Comparison of ENCODE assay signal across 22 mouse cellular contexts in the genomic region with DNA sequence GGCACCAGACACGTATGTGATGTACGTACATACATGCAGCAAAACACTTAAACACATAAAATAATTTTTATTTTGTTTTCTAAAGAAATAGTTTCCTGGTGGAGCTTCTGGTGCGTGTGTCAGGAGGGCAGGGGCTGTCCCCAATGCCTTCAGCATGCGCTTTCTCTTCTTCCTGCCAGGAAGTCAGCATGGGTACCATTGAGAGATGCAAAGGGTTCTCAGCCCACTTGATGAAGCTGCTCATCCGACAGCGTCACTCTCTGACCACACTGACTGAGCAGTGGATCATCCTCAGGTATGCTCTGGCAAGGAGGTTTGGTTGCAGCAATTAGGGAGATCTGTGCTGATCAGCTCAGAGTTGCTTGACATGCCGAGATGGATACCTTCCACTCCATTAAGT. TPM values are rescaled to one million over a fixed set of nuclear protein-coding genes. Genes with fewer than 3 reads are reported as not detected.
DNase-seq lines count a peak whose midpoint lies in the region; ATAC-seq and TF ChIP-seq lines count a peak whose summit lies in the region.
"Had no signal": no experiment of that assay in that cellular context is flagged by ENCODE, and none has a peak within 500 bp of the region (broad histone marks: within the 10 kb centered on the region; RNA-seq: fewer than 3 reads in every experiment).

No protein-coding gene starts in this region.

- WGBS in spleen, adult 2 months, result 80% methylated on average over 7 of the region's 7 CpGs

- no peak overlapping the region for H3K4me3 ChIP-seq in spleen, adult 2 months (ENCODE audit: extremely low read depth, insufficient read depth, insufficient read length)
- H3K4me3 ChIP-seq: embryonic facial prominence, embryonic 12.5 days; embryonic facial prominence, embryonic 15.5 days; heart, embryonic 10.5 days; hindbrain, embryonic 12.5 days; hindbrain, embryonic 15.5 days had no signal

- peaks cover 34% of the 10 kb centered on the region for H3K36me3 ChIP-seq in spleen, adult 2 months (ENCODE audit: control insufficient read depth, insufficient read depth, low read length)

- no peak for DNase-seq in spleen, adult 2 months (ENCODE audit: low read depth in 1 of 2, low spot score in 2 of 2)
- no peak for DNase-seq in spleen, adult 18-20 months
- DNase-seq in induced T-regulatory cell, adult 2 months (ENCODE audit: low read depth), result peak; percentile 36
- no peak for DNase-seq in thymus, postnatal 10 days (ENCODE audit: low spot score in 2 of 2)
- no peak for DNase-seq in cerebellum, postnatal 14 days
- DNase-seq in kidney, postnatal 4 days, result no peak
- DNase-seq: adrenal gland, adult 8-10 months; adrenal gland, postnatal 25 days; cerebellum, adult 11-12 months; cerebellum, adult 8-10 months; cerebellum, postnatal 25 days; gastrocnemius, postnatal 25 days; heart, adult 18-20 months had no signal

- H3K27me3 ChIP-seq in spleen, adult 2 months (ENCODE audit: control insufficient read depth, insufficient read depth, low read length), result no peaks in the 10 kb centered on the region
- H3K27me3 ChIP-seq: embryonic facial prominence, embryonic 12.5 days; embryonic facial prominence, embryonic 15.5 days; hindbrain, embryonic 12.5 days; hindbrain, embryonic 15.5 days; Patski had no signal

- H3K4me1 ChIP-seq in spleen, adult 2 months (ENCODE audit: control insufficient read depth, insufficient read depth, insufficient read length), result no peaks in the 10 kb centered on the region
- H3K4me1 ChIP-seq: embryonic facial prominence, embryonic 12.5 days; embryonic facial prominence, embryonic 15.5 days; heart, embryonic 10.5 days; hindbrain, embryonic 12.5 days; hindbrain, embryonic 15.5 days had no signal

- TF ChIP-seq CTCF in spleen, adult 2 months (IDR thresholded peaks at IDR 0.05; ENCODE audit: extremely low read depth, insufficient read depth, insufficient read length, insufficient replicate concordance), result no peak

- TF ChIP-seq POLR2A in spleen, adult 2 months (IDR thresholded peaks at IDR 0.05; ENCODE audit: low read depth, low read length), result no peak

- 0 out of 2 replicates have a peak overlapping the region, but pooled peaks have one; percentile 9 for H3K27ac ChIP-seq in spleen, adult 2 months (ENCODE audit: insufficient read depth, low read length)
- H3K27ac ChIP-seq: embryonic facial prominence, embryonic 12.5 days; embryonic facial prominence, embryonic 15.5 days; heart, embryonic 10.5 days; hindbrain, embryonic 12.5 days; hindbrain, embryonic 15.5 days had no signal

- peak; percentile 97 for ATAC-seq in CD4-positive, CD25-positive, alpha-beta regulatory T cell, adult 4 months
- ATAC-seq: forebrain, embryonic 14.5 days; intestine, embryonic 16.5 days; Patski had no signal

RNA-seq across cellular contexts. Expression of a gene that starts 51.7 kb away (rescaled TPM):
- 4.3 and 5.4 TPM in 2 replicates for polyA plus RNA-seq in spleen, adult 2 months (2012; rRNA removed)
- polyA plus RNA-seq in CD4-positive, CD25-positive, alpha-beta regulatory T cell, adult 4 months (2017; shearing (Covaris generic)), result 10 to 100 TPM; 57.3 to 70.8 TPM
